Mouse (Mus musculus): ENCODE measurements around the gene Cdc73. TPM values are rescaled to one million over a fixed set of nuclear protein-coding genes. Genes with fewer than 3 reads are reported as not detected.

Gene Cdc73
- total and polyA plus RNA-seq, 3 experiments: 13.4 to 85.0 (median 21.5) TPM

- DNase-seq (ENCODE audit: extremely low read depth): no peak
Measured at GRCm38 (mm10) chr1:143576824-143577543, 125.7 kb downstream of the Cdc73 start.

GRCm38 (mm10) chr1:143558235-143558634 is 144.5 kb downstream of the Cdc73 start:
- dilution Hi-C loops (cut with MboI; ENCODE audit: extremely low pct_ligation_motif_present, extremely low pct_unique_long_range_greater_than_20kb, low sequenced_read_pairs) (no loop called here), in situ Hi-C loops (cut with MboI; ENCODE audit: low pct_ligation_motif_present, low pct_unique_long_range_greater_than_20kb, low sequenced_read_pairs) (no loop called here)
- Histone ChIP-seq H3K36me3 (replicated peaks in 1 of 2; ENCODE audit: control insufficient read depth in 1 of 2, insufficient read depth in 1 of 2, low read length in 1 of 2) (no peaks in the 10 kb centered on the region), H3K9me3 (replicated peaks; ENCODE audit: low read length) (no peaks in the 10 kb centered on the region), H3K27ac (ENCODE audit: insufficient read depth, low read depth) (no peak overlapping the region), H3K4me2 (ENCODE audit: insufficient read depth, low read depth, poor library complexity, severe bottlenecking) (no peak overlapping the region), H3K27me3 (replicated peaks) (no peaks in the 10 kb centered on the region), H3K79me2 (replicated peaks; ENCODE audit: control insufficient read depth, extremely low read depth, insufficient read depth, poor library complexity, severe bottlenecking) (no peaks in the 10 kb centered on the region), H3K4me3 (replicated peaks in 1 of 3; ENCODE audit: low read depth in 2 of 3, low read length in 2 of 3, poor library complexity in 1 of 3) (no peak overlapping the region), H3K9ac (ENCODE audit: insufficient read depth, low read depth) (no peak overlapping the region), H3K4me1 (ENCODE audit: control insufficient read depth in 1 of 2, insufficient read depth in 2 of 2) (peaks cover 5 to 15% of the 10 kb centered on the region in 2 experiments; a peak in 3 of 4 replicates)
- TF ChIP-seq ZNF384 (IDR thresholded peaks at IDR 0.05; ENCODE audit: low read depth, low read length) (no peak), ZMIZ1 (IDR thresholded peaks at IDR 0.05; ENCODE audit: low read depth, low read length) (no peak), MXI1 (IDR thresholded peaks at IDR 0.05; ENCODE audit: low read depth, low read length) (no peak), TBP (conservative IDR thresholded peaks at IDR 0.05; ENCODE audit: low read depth, low read length) (no peak), E2F4 (IDR thresholded peaks at IDR 0.05; ENCODE audit: insufficient replicate concordance, low read depth, low read length) (no peak), GABPA (IDR thresholded peaks at IDR 0.05; ENCODE audit: insufficient replicate concordance, low read depth, low read length) (no peak), USF1 (IDR thresholded peaks at IDR 0.05; ENCODE audit: low read depth, low read length) (no peak), RAD21 (IDR thresholded peaks at IDR 0.05; ENCODE audit: low read depth, low read length) (no peak), USF2 (conservative IDR thresholded peaks at IDR 0.05; ENCODE audit: low read depth, low read length) (no peak), HCFC1 (IDR thresholded peaks at IDR 0.05; ENCODE audit: low read depth, low read length) (no peak), ETS1 (conservative IDR thresholded peaks at IDR 0.05; ENCODE audit: low read depth, low read length) (no peak), MYC (IDR thresholded peaks at IDR 0.05; ENCODE audit: low read depth, low read length) (no peak), POLR2A (IDR thresholded peaks at IDR 0.05; ENCODE audit: low read depth, low read length) (no peak), MAX (IDR thresholded peaks at IDR 0.05; ENCODE audit: low read length) (no peak)
- no peak for DNase-seq (ENCODE audit: extremely low read depth)

More at GRCm38 (mm10) chr1:143576824-143577543, 125.7 kb downstream of the Cdc73 start:
- H3K9ac ChIP-seq (ENCODE audit: insufficient read depth, low read depth): no peak overlapping the region
- H3K27ac ChIP-seq (ENCODE audit: insufficient read depth, low read depth): no peak overlapping the region
- no peaks in the 10 kb centered on the region for H3K9me3 ChIP-seq (replicated peaks; ENCODE audit: low read length)
- dilution Hi-C loops (cut with MboI; ENCODE audit: extremely low pct_ligation_motif_present, extremely low pct_unique_long_range_greater_than_20kb, low sequenced_read_pairs) (no loop called here), in situ Hi-C loops (cut with MboI; ENCODE audit: low pct_ligation_motif_present, low pct_unique_long_range_greater_than_20kb, low sequenced_read_pairs) (no loop called here)
- TF ChIP-seq MEF2A (IDR thresholded peaks at IDR 0.05; ENCODE audit: borderline replicate concordance, low read depth, low read length) (no peak), CTCF (conservative IDR thresholded peaks at IDR 0.05 in 1 of 2, IDR thresholded peaks at IDR 0.05 in 1 of 2; ENCODE audit: low read depth in 2 of 2, low read length in 2 of 2) (no peak), MAZ (IDR thresholded peaks at IDR 0.05; ENCODE audit: low read depth, low read length) (no peak), MAX (IDR thresholded peaks at IDR 0.05; ENCODE audit: low read length) (no peak), ZKSCAN1 (IDR thresholded peaks at IDR 0.05; ENCODE audit: borderline replicate concordance, low read depth, low read length) (no peak), POLR2AphosphoS2 (IDR thresholded peaks at IDR 0.05; ENCODE audit: low read depth, low read length) (no peak), MXI1 (IDR thresholded peaks at IDR 0.05; ENCODE audit: low read depth, low read length) (no peak), POLR2A (IDR thresholded peaks at IDR 0.05; ENCODE audit: low read depth, low read length) (no peak), USF1 (IDR thresholded peaks at IDR 0.05; ENCODE audit: low read depth, low read length) (no peak), JUN (IDR thresholded peaks at IDR 0.05; ENCODE audit: insufficient read depth, low read depth, low read length) (no peak), NELFE (IDR thresholded peaks at IDR 0.05; ENCODE audit: low read depth, low read length) (no peak), ZNF384 (IDR thresholded peaks at IDR 0.05; ENCODE audit: low read depth, low read length) (no peak), E2F4 (IDR thresholded peaks at IDR 0.05; ENCODE audit: insufficient replicate concordance, low read depth, low read length) (no peak), JUND (conservative IDR thresholded peaks at IDR 0.05; ENCODE audit: low read depth, low read length) (no peak), HCFC1 (IDR thresholded peaks at IDR 0.05; ENCODE audit: low read depth, low read length) (no peak), CHD2 (IDR thresholded peaks at IDR 0.05; ENCODE audit: low read length) (no peak), TCF12 (IDR thresholded peaks at IDR 0.05; ENCODE audit: low read depth, low read length) (no peak), PAX5 (IDR thresholded peaks at IDR 0.05; ENCODE audit: low read length) (no peak)
- H3K27me3 ChIP-seq (replicated peaks): no peaks in the 10 kb centered on the region
- H3K4me1 ChIP-seq (ENCODE audit: control insufficient read depth in 1 of 2, insufficient read depth in 2 of 2): no peaks in the 10 kb centered on the region; a peak in 1 of 4 replicates
- no peak overlapping the region for H3K4me3 ChIP-seq (replicated peaks in 1 of 3; ENCODE audit: low read depth in 2 of 3, low read length in 2 of 3, poor library complexity in 1 of 3)
- no peaks in the 10 kb centered on the region for H3K36me3 ChIP-seq (replicated peaks in 1 of 2; ENCODE audit: control insufficient read depth in 1 of 2, insufficient read depth in 1 of 2, low read length in 1 of 2)
- H3K4me2 ChIP-seq (ENCODE audit: insufficient read depth, low read depth, poor library complexity, severe bottlenecking): no peak overlapping the region
- H3K79me2 ChIP-seq (replicated peaks; ENCODE audit: control insufficient read depth, extremely low read depth, insufficient read depth, poor library complexity, severe bottlenecking): no peaks in the 10 kb centered on the region
